Mouse (Mus musculus) C2C12 (cell line): Measurements from ENCODE around the gene Fblim1.

ENCODE experiments used
- CEBPB ChIP-seq: IDR thresholded peaks from one replicate; pipeline ENCODE4 v1.6.1; 2011; ENCODE audit warnings: low read depth, mild to moderate bottlenecking, control low read depth, moderate library complexity
- CTCF ChIP-seq: IDR thresholded peaks from one replicate; pipeline ENCODE4 v1.5.1; 2011; ENCODE audit not compliant: control insufficient read depth, insufficient read depth, insufficient read length
- MAX ChIP-seq: IDR thresholded peaks from one replicate; pipeline ENCODE4 v1.6.1; 2011; ENCODE audit warnings: mild to moderate bottlenecking, control low read depth
- MYOG ChIP-seq: IDR thresholded peaks from one replicate; pipeline ENCODE4 v1.6.1; 2011; ENCODE audit not compliant: control insufficient read depth, insufficient read length; ENCODE audit errors: extremely low read depth
- USF1 ChIP-seq: IDR thresholded peaks from one replicate; pipeline ENCODE4 v1.6.1; 2011; ENCODE audit warnings: low read depth, mild to moderate bottlenecking, control low read depth, moderate library complexity

GRCm38 (mm10) chr4:141564660-141565059 is 41.2 kb downstream of the Fblim1 start:
- TF ChIP-seq CTCF (no peak), MAX (no peak), USF1 (no peak), CEBPB (no peak), MYOG (no peak)
